Comparison of ENCODE assay signal across 16 mouse cellular contexts in genomic region chr4:44545669-44546068, GRCm38 (mm10).
"Had no signal": no experiment of that assay in that cellular context is flagged by ENCODE, and none has a peak within 500 bp of the region (broad histone marks: within the 10 kb centered on the region; RNA-seq: fewer than 3 reads in every experiment).

No protein-coding gene starts in this region.

- H3K4me2 ChIP-seq: lung, embryonic 15.5 days; midbrain, embryonic 12.5 days; neural tube, embryonic 12.5 days had no signal

- H3K36me3 ChIP-seq: lung, embryonic 15.5 days; midbrain, embryonic 12.5 days; neural tube, embryonic 12.5 days had no signal

- H3K27me3 ChIP-seq: midbrain, embryonic 12.5 days; neural tube, embryonic 12.5 days had no signal

- DNase-seq: lung, adult 18-20 months; lung, postnatal 4 days; midbrain, embryonic 14.5 days; retina, postnatal 1 day; right cerebral cortex, adult 18-20 months; right cerebral cortex, postnatal 25 days; right cerebral cortex, postnatal 4 days; spleen, adult 18-20 months; thymus, adult 18-20 months; thymus, postnatal 14 days; thymus, postnatal 36 days had no signal

- ATAC-seq: lung, postnatal 0 days had no signal

- H3K27ac ChIP-seq: lung, embryonic 15.5 days; midbrain, embryonic 10.5 days; midbrain, embryonic 12.5 days; neural tube, embryonic 12.5 days had no signal

- H3K9ac ChIP-seq: lung, embryonic 15.5 days; midbrain, embryonic 12.5 days; neural tube, embryonic 12.5 days had no signal

- H3K4me1 ChIP-seq: lung, embryonic 15.5 days; midbrain, embryonic 10.5 days; midbrain, embryonic 12.5 days; neural tube, embryonic 12.5 days had no signal

- H3K9me3 ChIP-seq: lung, embryonic 15.5 days; midbrain, embryonic 10.5 days; midbrain, embryonic 12.5 days; neural tube, embryonic 12.5 days had no signal

- H3K4me3 ChIP-seq: lung, embryonic 15.5 days; midbrain, embryonic 10.5 days; midbrain, embryonic 12.5 days; neural tube, embryonic 12.5 days had no signal
